Mouse (Mus musculus): ENCODE measurements around the gene Fam53a. TPM values are rescaled to one million over a fixed set of nuclear protein-coding genes. Genes with fewer than 3 reads are reported as not detected.

Gene Fam53a
- polyA plus RNA-seq, 1 experiment: 20.1 TPM

Other genes with a start within 250 kb of the Fam53a start
- not detected in 2 replicates for gene Nkx1-1, start 195.7 kb downstream of the Fam53a start, polyA plus RNA-seq (2012; rRNA removed)
- gene Gm9903, start 290 bp upstream of the Fam53a start, polyA plus RNA-seq (2012; rRNA removed): 0.61 and 0.72 TPM in 2 replicates
- 28.0 and 30.8 TPM in 2 replicates for gene Slbp, start 22.9 kb upstream of the Fam53a start, polyA plus RNA-seq (2012; rRNA removed)
- 8.4 and 9.1 TPM in 2 replicates for gene Tacc3, start 28.5 kb upstream of the Fam53a start, polyA plus RNA-seq (2012; rRNA removed)
- gene Tmem129, start 28.8 kb upstream of the Fam53a start, polyA plus RNA-seq (2012; rRNA removed): 34.8 and 36.3 TPM in 2 replicates
- gene Fgfr3, start 92.0 kb upstream of the Fam53a start, polyA plus RNA-seq (2012; rRNA removed): 120 and 135 TPM in 2 replicates
- gene Letm1, start 153.2 kb upstream of the Fam53a start, polyA plus RNA-seq (2012; rRNA removed): 51.1 and 56.2 TPM in 2 replicates
- gene Nsd2, start 191.1 kb upstream of the Fam53a start, polyA plus RNA-seq (2012; rRNA removed): 45.4 and 46.9 TPM in 2 replicates

Data from frontal cortex, adult 2 months (tissue).